Mouse (Mus musculus) cerebellum, adult 9-11 months (tissue): ENCODE measurements around the gene Eno1.

Experiments
- DNase-seq: peaks from one replicate; pipeline ENCODE4 v3.0.0; 2022

The Eno1 gene

GRCm38 (mm10) chr4:150236521-150237481, at the start of gene Eno1:
Eno1 (plus strand) TSS chr4:150236721.
- DNase-seq = peak; percentile 94

- no peak for DNase-seq
Observed at GRCm38 (mm10) chr4:150188236-150188635, 48.3 kb upstream of the Eno1 start.

GRCm38 (mm10) chr4:150192199-150192598, 44.3 kb upstream of the Eno1 start:
- DNase-seq = no peak

GRCm38 (mm10) chr4:150193915-150194314, 42.6 kb upstream of the Eno1 start:
- DNase-seq = no peak

GRCm38 (mm10) chr4:150198268-150198667, 38.3 kb upstream of the Eno1 start:
- DNase-seq = no peak

- DNase-seq = no peak
Observed at GRCm38 (mm10) chr4:150201232-150201631, 35.3 kb upstream of the Eno1 start, which contains the start of gene Car6. Car6 (minus strand) TSS chr4:150201332.

- no peak for DNase-seq
Observed at GRCm38 (mm10) chr4:150202702-150203101, 33.8 kb upstream of the Eno1 start.

- DNase-seq = no peak
Observed at GRCm38 (mm10) chr4:150204877-150205276, 31.6 kb upstream of the Eno1 start.

GRCm38 (mm10) chr4:150209751-150210150, 26.8 kb upstream of the Eno1 start:
- no peak for DNase-seq

GRCm38 (mm10) chr4:150210306-150210705, 26.2 kb upstream of the Eno1 start:
- DNase-seq = no peak

- no peak for DNase-seq
Observed at GRCm38 (mm10) chr4:150211930-150212552, 24.5 kb upstream of the Eno1 start.

- no peak for DNase-seq
Observed at GRCm38 (mm10) chr4:150212553-150212971, 24.0 kb upstream of the Eno1 start.

GRCm38 (mm10) chr4:150213910-150214309, 22.6 kb upstream of the Eno1 start:
- DNase-seq = no peak

GRCm38 (mm10) chr4:150216423-150216822, 20.1 kb upstream of the Eno1 start:
- DNase-seq = no peak

- DNase-seq = no peak
Observed at GRCm38 (mm10) chr4:150217042-150217554, 19.4 kb upstream of the Eno1 start.

GRCm38 (mm10) chr4:150217935-150218334, 18.6 kb upstream of the Eno1 start:
- DNase-seq = no peak

GRCm38 (mm10) chr4:150219501-150220292, 16.8 kb upstream of the Eno1 start:
- peak; percentile 36 for DNase-seq

GRCm38 (mm10) chr4:150220584-150220983, 15.9 kb upstream of the Eno1 start:
- DNase-seq = no peak

- DNase-seq = no peak
Observed at GRCm38 (mm10) chr4:150221017-150221640, 15.4 kb upstream of the Eno1 start.

- DNase-seq = no peak
Observed at GRCm38 (mm10) chr4:150223830-150224229, 12.7 kb upstream of the Eno1 start.

GRCm38 (mm10) chr4:150225700-150226099, 10.8 kb upstream of the Eno1 start:
- no peak for DNase-seq
